Mouse (Mus musculus) G1E-ER4 (cell line): ENCODE results near the gene Defb45. TPM values are rescaled to one million over a fixed set of nuclear protein-coding genes. Genes with fewer than 3 reads are reported as not detected.

Experiments
- GATA1 ChIP-seq: IDR thresholded peaks from one replicate; pipeline ENCODE4 v1.8.0; 2012; ENCODE audit warnings: low read length, inconsistent platforms
- polyA plus RNA-seq: library from polyadenylated mRNA; stranded (reverse); fragments of >175 nt; gene quantifications from 2 replicates; pipeline ENCODE4 v1.2.3, GENCODE M21; 2012

The Defb45 gene
- polyA plus RNA-seq, 1 experiment, result not detected

DNA sequence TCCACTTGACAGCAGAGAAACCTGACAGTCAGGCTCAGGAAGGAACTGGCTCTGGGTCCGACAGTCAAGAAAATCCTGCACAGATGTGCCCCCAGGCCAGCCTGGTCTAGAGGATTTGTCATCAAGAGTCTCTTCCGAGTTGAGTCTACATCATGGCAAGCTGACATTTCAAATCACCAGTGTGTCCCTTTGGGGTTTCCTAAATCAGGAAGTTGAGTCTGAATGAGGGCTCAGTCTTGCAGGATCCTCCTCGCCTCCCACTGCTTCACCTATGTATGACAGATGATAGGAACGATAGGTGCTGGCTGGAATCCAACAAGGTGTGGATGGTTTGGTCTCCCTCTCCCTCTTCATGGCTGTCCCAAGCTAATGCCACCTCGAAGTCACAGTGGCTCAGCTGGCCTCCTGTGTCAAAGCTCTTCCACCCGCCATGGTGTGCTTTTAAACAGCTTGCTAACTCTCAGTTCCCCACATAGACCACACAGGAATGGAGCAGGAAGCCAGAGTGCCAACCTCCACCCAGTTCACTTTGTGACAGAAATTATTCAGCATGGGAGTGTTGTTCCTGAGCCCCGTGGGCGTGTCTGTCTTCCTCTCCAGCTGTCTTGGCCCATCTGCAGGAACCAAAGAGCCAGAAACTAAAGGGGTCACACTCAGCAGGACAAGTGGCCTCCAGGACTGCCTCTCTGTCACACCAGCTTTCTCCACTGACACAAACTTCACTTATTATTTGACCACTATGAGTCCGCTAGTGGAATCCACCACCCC lies 21.4 kb upstream of the Defb45 start:
- TF ChIP-seq GATA1, result no peak

DNA sequence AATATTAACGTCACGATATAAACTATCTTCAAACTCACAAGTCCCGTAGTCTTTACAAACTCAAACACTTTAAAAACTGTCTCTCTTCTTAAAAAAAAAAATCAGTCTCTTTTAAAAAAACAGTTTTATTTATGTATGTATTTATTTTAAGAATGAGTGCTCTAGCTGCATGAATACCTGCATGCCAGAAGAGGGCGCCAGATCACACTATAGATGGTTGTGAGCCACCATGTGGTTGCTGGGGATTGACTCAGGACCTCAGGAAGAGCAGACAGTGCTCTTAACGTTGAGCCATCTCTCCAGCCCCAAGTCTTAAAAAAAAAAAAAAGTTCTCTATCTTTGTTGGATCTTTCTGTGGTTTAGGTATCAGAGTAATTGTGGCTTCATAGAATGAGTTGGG lies 18.2 kb upstream of the Defb45 start:
- TF ChIP-seq GATA1, result no peak

DNA sequence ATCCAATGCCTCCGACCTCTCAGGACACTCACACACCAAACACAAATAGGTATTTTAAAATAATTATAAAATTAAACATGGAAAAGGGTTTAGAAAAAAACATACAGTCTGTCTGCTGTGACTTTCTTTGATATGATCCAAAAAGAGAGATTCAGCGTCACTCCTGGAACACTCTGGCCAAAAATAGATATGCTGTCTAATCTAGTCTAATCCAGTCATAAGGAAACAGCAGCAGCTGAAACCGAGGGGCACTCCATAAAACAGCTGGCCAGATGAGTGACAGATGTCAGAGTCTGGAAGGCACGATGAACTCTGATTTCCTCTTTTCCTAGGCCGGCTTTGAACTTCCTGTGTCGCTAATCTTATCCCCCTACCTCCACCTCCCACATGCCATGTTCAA lies 17.3 kb upstream of the Defb45 start:
- TF ChIP-seq GATA1, result no peak

DNA sequence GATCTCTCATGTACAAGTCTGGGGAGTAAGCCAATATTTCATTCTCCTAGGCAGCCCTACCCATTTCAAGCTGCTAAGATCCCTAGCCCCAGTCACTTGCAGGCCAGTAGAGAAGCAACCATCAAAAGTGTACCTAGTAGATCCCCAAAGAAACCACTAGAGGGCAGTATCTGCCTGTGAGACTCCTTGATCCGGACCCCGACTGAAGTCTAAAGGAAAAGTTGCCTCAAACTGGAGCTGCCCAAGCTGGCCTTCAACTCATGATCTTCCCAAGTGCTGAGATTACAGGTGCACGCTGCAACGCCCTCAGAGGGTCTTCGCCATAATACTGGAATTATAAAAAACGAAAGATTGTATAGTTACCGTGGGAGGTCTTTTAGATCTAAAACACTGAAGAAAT lies 16.4 kb upstream of the Defb45 start:
- TF ChIP-seq GATA1, result no peak

DNA sequence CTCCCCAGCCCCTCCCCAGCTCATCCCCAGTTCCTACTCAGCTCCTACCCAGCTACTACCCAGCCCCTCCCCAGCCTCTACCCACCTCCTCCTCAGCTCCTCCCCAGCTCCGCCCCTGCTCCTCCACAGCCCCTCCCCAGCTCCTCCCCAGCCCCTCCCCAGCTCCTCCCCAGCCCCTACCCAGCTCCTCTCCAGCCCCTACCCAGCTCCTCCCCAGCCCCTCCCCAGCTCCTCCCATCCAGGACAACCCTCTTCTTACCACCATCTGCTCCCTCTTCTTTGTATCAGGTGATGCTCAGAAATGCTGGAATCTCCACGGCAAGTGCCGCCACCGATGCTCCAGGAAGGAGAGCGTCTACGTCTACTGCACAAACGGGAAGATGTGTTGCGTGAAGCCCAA lies 13.0 kb upstream of the Defb45 start:
- no peak for TF ChIP-seq GATA1

DNA sequence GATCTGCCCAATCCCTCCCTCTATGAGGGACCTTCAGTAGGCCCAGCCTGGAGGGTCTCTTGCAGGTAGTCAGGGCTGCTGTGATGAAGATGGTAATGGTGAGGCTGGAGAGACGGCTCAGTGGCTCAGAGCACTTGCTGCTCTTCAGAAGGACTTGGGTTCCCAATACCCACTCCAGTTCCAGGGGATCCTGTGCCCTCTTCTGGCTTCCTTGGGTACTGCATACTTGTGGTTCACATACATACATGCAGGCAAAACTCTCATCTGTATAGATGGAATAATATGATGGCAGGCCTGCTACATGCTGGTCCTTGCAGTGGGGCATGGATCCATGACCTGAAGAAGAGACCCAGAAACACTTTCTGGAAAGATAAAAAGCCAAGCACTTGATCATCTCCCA lies 9.5 kb upstream of the Defb45 start:
- TF ChIP-seq GATA1, result no peak

DNA sequence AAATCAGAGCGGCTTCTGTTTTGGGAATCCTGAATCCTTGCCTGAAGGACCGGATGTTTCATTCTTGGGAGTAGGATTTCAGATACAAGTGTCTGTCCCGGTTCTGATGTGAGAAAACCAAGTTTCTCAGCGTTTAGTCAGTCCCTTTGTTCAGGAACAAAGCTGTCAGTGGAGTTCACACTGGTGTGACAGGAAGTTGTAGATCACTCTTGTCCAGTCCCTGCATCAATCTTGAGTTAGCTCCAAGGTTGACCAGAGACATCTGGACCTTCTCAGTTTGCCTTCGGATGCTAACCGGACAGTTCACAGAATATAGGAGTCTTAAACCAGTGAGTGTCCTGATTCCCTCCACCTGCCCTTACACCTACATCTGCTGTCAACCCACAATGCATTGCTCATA lies 8.5 kb upstream of the Defb45 start:
- no peak for TF ChIP-seq GATA1

DNA sequence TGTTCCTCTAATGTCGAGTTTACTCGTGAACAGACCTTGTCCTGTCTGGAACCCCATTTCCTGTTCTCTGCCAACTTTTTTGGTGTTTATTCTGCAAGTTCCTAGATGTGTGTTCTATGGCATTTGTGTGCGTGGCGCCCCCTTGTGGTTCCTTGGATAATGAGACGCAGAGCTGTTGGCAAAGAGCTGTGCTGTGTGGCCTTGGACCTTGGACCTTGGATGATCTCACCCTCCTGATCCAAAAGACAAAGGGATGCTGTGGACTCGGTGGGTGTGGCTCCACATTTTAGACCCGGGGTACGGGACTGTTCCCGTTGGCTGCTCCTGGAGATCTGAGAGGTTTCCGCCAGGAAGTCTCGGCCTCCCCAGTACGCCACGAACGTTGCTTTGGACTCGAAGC lies 4.9 kb upstream of the Defb45 start, which contains the start of gene Defb36:
Defb36 (plus strand) TSS at position 271 of the 400 bp plus-strand sequence.
- TF ChIP-seq GATA1, result no peak

DNA sequence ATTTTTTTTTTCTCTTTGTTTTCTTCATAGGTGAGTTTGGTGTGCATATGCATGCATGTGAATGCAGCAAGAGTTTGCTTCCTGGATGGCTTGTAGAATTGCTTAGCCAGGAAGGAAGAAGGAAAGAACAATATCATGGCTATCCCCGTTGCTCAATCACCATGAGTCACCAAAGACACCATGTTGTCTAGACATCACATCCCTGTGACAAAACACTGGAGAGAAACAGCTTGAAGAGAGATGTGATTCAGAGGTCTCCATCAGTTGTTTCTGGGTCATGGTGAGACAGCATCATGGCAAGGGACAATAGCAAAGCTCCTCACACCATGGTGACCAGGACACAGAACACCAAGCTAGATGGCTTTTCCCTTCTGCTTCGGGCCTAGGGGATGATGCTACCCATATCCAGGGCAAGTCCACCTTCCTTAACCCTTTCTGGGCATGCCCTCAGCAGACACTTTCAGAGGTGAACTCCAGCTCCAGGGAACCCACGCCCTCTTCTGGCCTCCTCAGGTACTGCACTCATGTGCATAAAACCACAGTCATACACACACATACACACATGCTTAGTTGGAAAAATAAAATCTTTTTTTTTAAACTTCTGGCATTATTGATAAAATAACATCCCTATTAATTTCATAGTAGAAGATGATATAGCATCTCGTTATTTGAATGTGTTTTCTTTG lies 2.2 kb upstream of the Defb45 start:
- no peak for TF ChIP-seq GATA1

DNA sequence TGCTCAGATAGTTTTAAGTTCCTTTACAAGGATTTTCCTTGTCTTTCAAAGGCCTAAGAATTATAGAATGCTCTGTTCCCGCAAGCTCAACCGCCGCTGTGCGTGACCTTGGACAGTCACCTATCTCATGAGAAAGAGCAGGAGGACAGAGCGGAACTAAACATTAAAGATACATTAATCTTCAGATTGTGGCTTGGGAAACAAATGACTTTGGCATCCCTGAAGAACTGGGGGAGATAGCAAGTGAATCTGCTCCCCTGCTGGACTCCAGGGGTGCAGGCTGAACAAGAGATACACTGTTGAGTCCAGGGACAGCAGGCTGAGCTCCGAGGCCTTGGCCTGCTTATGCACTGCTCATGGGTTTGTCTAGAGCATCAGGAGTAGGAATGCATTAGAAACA lies 877 bp upstream of the Defb45 start:
- no peak for TF ChIP-seq GATA1

DNA sequence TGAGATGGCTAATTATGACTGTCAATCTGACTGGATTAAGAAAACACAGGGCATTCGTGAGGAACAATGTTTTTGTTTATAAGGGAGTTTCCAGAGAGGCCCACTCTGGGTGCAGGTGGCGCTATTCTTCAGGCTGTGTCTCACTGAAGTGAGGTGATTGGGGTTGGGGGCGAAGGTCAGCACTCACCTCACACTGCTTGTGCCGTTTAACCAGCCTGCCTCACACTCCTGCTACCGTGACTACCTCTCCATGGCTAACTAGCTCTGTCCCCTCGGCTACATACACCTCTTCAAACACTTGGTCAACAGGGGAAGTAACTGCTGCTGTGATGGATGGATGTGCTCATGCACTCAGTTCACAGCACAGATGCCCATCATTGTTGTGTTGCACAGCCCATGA lies 10.2 kb downstream of the Defb45 start:
- TF ChIP-seq GATA1, result no peak

DNA sequence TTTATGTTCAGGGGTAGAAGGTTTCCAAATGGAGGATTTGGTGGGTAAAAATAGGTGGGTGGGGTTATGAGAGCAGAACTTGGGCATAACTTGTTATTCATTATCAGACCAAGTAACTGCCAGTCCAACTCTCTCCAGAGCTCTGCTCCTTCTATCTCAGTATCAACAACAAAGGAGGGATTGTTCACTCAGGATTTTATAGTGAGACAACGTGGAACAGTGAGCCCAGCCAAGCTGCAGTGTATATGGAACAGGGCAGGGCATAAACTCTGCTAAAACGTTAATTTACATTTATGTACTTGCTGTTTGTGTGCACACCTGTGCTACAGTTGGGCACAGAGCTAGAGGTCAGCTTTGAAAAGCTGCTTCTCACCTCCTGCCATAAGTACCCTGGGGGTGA lies 10.7 kb downstream of the Defb45 start:
- no peak for TF ChIP-seq GATA1

DNA sequence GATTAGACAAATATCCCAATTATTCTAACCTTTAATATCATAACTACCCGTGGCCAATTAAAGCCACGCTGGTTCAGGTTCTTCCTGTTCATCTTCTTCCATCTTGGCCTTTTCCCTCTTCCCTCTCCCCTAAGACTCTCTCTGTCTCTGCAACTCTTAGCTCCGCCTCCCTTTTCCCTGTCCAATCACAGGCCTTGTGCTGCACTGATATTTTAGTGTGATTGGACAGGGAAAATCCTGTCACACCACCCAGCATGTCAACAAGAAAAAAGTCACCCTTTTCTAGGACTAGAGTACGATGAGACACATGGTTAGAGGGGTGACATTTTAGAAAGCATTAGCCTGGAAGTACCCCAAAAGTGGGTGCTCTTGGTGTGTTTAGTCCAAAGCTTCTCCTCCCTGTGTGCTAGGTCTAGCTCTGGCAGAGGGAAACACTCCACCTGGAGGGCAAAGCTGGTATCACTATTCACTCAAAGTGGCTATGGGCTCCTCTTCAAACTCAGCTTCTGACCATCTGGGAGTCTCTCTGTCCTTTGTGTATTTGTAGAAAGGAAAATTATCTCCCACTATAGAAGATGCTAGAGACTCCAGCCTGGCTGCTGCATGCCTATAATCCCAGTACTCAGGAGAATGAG lies 12.2 kb downstream of the Defb45 start:
- no peak for TF ChIP-seq GATA1

DNA sequence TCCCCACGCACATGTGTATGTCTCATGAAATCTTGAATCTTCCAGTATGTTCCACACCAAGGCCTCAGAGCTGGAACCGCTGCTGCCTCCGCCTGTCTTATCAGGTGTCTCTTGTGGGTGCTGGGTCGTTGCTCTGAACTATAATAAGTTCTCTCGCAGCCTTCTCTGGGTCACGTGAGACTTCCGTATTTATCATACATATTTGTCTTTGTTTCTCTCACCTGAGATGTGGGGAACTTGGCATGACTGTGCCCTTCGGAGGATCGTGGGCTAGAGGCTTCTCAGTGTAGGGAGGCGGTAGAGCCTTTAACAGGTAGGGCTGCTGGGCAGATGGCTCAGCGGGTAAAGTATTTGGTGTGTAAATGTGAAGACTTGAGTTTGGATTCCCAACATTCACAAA lies 18.6 kb downstream of the Defb45 start:
- TF ChIP-seq GATA1, result no peak

DNA sequence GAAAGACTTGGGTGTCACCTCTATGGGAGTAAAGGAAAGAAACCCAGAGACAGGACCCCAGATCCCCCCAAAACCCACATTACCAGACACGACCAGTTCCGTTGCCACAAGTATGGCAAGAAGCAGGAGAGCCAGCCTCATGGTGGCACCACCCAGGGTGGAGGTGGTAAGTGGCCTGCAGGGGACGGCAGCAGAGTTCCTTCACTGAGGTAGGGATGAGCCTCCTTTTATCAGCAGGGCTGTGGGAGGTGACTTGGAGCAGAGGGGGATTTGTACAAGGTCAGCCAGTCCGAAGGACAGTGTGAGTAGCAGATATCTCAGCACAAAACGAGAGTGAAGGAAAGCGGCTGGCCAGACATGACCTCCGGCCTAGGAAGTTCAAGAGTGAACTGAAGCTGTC lies 19.1 kb downstream of the Defb45 start, which contains the start of gene Defb19:
Defb19 (minus strand) TSS at position 206 of the 400 bp plus-strand sequence.
- no peak for TF ChIP-seq GATA1

DNA sequence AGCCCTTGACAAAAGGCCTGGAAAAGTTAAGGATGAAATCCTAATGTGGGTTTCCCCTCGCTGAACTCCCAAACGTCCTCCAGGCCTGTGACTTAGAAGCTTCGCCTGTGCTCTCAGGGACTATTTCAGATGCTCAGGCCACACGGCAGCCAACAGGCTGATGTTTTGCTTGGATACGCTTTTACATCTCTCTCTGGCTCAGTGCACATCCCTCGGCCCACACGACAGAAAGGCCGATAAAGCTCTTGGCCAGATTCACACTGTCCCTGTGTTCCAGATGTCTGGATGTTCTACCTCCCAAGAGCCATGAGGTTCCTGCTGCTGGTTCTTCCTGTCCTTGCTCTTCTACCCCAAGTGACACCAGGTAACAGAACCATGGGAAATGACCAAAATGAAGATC lies 25.7 kb downstream of the Defb45 start:
- no peak for TF ChIP-seq GATA1
